Mouse (Mus musculus) gastrocnemius, postnatal 14 days (tissue): ENCODE measurements at regions not wholly inside any gene's neighbourhood (a gene's known extent, or its start where the extent isn't known, plus 50 kb on each side); places are given as distances from the start of the nearest gene placed in this dataset.

Source experiments
- DNase-seq: peaks from one replicate; pipeline ENCODE4 v3.0.0; 2021; ENCODE audit warnings: mixed read lengths
- intact Hi-C: fragments of 180-260 bp; cut with DNase I; formaldehyde crosslinking; loops from one replicate; pipeline ENCODE4 v1.15.1; 2025; ENCODE audit warnings: low total_unique reads

DNA sequence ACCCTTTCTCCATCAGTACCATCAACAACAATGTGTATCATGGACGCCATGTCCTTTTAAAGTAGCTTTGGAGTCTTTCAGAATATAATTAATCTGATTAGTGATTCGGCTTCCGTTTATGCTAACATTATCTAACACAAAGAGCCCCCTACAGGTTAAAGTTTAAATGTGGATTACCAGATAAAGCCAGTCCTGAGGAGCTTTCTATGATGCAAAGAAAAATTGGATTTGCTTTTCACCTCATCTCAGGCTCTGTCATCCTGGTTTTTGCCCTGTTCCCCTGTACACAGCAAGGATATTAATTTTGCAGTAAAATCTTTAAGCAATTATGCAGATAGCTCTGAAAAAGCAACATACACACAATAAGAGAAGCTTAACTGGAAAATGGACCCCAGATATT, 412.7 kb upstream of the Tbc1d2b start:
- intact Hi-C loops, result no loop called here
- DNase-seq, result no peak

DNA sequence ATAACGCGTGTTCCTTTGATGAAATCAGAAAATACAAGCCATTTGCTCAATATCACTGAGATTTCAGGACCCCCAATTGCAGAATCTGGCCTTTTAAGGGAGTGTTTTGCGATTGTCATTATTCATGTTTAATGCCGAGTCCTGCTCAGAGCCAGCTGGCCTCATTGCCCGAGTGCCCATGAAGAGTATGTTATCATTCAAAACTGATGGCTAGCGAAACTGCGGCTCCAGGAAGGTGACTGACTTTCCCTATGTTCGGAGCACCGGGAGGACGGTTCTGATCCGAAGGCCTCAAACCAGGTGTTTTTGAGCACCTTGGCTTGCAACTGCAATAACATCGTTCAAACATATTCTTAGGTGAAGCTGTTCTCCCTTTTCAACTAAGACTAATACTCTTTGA, 419.5 kb upstream of the Tbc1d2b start:
- intact Hi-C loops, result no loop called here
- DNase-seq, result no peak

DNA sequence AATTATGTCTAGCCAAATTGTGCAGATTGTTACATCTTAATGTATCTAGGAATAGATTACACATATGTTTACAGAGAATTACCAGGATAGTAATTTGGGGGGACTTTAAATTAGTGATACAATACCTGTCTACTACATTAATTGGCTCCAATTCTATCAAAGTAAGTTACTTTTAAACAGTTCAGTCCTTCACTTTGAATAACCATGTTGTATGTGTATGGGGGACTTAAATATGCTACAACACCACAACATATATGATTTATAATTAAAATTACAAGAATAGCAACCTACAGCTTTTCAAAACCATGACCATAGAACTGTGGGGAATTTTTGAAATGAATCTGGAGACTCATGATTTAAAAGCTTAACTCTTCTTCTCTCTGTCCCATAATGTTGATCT, 420.5 kb upstream of the Tbc1d2b start:
- intact Hi-C loops, result no loop called here
- DNase-seq, result no peak

DNA sequence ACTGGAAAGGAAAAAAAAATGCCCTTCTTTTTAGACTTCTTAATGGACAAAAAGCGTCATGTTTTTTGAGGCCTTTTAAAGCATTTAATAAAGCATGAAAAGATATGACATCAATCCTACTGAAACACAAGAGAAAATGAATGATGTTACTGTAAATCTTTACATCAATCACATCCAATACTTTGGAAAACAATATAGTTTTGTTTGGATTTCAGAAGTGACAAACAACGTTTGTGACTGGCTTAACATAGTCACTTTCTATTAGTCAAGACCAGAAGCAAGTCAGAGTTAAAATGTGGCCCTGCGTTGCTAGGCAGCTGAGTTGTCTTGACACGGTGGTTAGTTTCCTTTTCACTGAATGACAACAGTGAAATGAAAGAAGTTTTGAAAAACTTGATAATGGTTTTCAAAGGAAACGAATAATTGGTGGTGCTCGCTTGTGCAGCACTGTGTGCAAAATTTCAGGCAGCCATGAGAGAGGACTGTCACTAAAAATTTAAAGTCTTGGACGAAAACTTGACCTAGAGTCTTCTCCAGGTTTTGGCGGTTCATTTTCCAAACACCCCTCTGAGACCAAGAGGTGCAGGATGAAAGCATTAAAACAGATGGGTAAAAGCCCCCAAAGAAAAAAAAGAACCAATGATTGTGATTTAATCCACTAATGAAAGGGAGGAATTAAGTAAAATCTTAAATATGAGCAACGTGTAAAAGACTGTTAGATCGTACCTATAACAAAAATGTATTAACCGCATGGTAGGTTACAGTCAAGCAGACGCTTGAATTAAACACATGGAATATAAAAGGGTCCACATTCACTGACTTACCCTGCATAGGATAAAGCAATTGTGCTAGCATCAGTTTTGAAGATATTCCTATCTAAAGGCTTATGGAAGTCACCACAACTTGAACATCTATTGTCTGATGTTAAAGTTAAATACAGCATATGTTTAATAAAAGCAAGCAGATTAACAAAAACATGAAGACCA, 421.4 kb upstream of the Tbc1d2b start:
- intact Hi-C loops, result no loop called here
- DNase-seq, result no peak

DNA sequence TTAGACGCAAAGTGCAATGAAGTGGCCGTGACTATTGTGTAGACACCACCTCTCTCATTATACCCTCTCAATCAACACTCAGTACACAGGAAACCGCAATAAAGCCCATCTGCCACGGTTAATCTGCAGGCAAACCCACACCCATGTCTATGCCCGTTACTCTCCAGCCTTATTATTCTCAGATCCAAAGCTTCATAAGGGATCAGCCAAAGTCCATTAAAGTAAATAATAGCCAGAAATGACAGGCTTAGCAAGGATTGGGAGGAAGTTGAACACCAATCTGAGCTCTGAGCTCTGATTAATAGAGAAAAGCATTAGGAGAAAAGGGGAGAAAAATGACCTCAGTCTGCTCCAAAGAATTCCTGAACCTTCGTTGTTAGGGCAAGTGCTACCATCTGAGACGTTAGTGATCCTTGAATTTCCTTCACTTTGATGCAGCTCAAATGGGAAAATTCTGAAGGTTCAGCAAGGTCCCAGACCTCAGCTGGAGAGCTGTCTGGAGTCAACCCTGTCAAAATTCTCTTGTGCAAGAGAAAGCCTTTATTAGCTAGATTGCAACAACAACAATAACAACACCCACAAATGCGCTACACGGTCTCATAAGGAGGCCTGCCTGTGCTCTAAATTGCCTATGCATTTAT, 422.5 kb upstream of the Tbc1d2b start:
- intact Hi-C loops, result no loop called here
- no peak for DNase-seq

DNA sequence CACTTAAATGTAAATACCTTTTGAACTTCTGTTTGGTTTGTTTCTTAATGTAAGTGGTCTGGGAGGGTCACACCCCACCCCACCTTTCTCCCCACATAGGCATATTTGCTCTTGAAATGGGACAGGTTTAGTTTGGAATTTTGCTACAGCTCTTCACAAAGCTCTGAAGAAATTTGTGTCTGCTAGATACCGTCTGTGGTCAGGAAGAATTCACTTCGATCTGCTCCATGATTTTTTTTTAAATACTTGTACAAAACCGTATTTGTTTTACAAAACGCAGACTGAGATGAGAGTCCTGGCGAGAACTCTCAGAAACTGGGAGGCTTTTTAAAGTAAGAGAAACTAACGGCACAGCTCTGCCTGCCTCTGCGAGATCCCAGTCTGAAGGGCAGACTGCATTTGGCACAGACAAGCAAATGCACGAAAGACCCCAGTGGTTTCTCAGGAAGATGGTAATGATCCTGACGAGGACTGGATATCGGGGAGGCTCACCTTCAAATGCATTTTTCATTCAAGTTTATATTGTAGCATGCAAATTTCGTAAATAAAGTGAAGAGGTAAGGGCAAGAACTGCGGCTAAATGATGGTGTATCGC, 423.5 kb upstream of the Tbc1d2b start:
- no peak for DNase-seq
- intact Hi-C loops, result no loop called here

DNA sequence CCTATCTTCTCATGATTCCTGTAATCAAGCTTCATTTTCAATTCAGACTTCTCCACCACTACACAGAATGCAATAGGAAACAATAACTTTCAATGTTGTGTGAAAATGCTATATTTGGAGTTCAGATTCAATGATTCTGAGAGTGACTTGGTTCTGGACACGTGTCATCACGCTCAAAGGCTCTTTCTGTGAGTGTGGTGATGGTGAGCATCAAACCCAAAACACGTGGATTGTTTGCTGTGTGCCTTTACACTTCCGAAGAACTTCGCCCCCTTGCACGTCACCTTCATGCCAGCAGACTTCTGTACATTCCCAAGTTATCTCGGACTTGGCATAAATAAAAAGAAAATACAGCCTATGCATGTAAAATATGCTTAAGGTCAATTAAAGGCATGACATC, 425.1 kb upstream of the Tbc1d2b start:
- intact Hi-C loops, result no loop called here
- DNase-seq, result no peak

DNA sequence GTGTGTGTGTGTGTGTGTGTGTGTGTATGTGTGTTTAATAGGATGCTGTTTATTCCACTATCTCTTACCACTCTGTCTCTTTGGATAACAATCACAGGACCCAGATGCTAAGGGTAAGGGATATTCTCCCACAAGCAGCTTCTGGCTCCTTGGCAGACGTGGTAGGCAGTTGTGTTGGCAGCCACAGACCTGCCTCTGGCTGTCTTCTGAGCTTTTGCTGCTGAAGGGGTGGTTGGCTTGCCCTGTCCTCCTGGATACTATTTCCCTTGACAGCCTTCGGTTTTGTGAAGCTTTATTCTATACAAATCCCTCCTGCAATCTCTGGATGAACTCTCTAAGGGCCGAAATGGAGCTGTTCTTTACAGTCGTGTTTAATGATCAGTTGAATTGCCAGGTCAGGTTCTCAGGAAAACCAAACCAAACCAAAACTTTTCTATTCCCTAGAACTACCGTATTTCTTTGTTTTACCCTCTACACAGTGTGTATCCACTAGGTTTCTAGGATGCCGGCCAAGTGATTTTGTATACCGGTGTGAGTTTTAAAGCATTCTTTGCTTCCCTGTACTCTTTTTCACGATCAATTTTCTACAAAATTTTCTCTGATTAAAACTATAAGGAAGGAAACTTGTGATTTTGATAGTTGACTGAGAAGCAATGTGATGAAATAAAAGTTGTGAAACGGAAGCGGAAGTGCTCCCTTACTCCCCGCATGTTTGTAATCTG, 426.8 kb upstream of the Tbc1d2b start:
- intact Hi-C loops, result no loop called here
- DNase-seq, result no peak

DNA sequence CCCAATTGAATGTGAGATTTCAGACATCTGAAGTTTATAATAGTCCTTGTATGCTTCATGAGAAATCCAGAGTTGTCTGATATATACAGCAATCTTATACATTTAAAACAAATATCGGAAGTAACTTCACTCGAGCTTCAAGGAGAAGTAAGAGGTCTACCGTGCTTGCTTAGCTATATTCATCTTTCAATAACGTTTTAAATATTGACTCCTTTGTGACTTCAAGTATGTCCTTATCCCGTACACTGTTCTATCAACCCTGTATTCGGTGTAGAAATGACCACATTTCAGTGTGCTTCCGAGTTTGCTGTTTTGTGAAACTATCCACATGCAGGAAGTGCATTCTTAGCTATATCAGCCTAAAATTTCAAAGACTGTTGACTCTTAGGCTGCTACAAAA, 427.8 kb upstream of the Tbc1d2b start:
- intact Hi-C loops, result no loop called here
- DNase-seq, result no peak

DNA sequence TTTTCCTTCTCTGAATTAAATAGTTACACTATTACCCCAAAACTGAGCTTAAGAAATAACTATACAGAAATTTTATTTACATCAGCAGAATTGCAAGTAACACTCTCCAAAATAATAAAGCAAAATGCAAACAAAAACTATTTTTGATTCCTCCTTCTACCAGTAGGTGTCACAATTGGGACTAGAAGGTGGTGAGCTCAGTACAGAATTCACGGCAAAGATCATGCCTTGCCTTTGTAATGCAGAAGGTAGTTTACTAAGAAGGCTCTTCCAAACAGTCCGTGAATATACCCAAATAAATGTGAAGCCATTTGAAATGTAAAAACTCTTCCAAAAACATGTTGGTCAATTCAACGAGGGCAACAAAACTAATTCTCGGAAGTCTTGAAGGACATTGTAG, 428.5 kb upstream of the Tbc1d2b start:
- DNase-seq, result no peak
- intact Hi-C loops, result no loop called here

DNA sequence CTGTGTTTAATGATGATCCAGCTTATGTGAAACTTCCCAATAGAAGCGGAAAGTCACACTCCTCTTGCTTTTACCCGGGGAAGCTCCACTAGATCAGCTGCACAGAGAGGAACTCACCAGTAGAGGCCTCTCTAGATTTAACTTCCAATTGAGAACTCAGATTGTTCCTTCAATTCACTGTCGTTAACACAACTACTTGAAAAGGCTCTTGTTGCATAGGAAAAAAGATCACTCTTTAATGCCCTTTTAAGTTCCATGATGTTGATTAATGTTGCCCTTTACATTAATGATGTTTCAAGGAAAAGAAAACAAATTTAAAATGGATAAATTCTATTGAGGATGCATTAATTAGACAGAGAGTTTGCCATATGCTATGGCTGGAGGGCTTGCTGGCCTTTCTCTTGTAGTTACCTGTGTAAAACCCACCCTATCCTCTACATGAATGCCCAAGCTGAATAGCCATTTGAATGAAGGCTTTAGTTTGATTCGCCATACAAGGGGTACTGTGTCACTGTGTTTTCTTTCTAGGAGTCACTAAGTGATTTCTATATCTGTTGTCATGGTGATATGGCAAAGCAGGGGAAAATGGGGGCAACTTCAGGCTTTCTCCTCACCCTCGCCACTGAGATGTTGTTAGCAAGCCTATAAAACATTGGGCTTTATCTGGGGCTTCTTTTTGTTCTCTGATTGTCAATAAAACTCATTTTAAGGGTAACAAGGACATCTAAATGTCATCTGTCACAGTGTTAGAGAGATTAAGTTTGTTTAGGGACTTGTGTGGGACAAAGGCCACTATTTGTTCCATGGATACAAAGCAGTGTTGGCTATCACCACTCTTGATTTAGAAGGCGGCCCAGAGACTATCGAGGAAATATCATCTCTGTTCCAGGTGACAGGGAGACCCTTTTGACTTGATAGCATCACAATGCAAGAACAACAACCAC, 429.9 kb upstream of the Tbc1d2b start:
- intact Hi-C loops, result no loop called here
- DNase-seq, result no peak

DNA sequence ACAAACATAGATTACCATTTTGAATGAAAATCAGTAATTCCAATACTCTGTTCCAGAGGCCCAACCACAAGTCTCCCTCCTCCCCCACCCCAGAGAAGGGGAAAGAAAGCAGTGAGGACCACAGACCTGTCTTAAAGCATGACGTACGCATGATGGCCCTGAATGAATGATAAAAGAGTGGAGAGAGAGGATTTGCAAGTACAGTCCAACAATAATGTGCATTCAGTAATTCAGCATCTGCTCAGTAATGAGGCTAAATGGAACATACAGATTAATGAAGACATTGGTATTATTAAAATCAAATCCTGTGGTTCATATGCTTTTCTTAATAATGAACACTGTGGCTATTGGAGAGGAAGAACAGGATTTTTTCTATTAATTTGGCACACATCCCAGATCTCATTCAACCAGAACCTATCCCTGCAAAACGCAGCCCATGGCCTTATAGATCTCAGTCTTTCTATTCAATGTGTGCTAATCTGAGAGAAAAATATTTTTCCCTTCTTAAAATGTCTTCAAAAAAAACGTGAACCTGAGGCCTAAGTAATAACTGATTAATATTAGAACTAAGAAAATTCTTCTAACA, 430.7 kb upstream of the Tbc1d2b start:
- no peak for DNase-seq
- intact Hi-C loops, result no loop called here

DNA sequence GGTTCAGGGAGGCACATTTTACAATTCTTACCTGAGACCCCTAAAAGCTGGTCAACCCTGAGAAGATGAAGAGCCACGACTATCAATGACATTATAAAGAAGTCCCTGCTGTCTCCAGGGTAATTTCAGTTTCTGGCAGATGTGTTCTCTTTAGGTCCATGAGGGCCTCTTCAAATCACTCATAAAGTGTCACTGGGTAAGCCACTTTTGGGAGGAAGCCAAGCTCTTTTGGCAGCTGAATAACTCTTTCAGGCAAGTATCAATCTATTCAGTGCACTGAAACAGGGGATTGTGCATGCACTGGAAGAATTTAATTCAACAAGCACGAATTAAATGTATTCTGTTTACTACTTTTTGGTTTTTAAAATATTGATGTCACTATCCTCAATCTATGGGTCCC, 443.1 kb upstream of the Tbc1d2b start:
- intact Hi-C loops, result no loop called here
- no peak for DNase-seq

DNA sequence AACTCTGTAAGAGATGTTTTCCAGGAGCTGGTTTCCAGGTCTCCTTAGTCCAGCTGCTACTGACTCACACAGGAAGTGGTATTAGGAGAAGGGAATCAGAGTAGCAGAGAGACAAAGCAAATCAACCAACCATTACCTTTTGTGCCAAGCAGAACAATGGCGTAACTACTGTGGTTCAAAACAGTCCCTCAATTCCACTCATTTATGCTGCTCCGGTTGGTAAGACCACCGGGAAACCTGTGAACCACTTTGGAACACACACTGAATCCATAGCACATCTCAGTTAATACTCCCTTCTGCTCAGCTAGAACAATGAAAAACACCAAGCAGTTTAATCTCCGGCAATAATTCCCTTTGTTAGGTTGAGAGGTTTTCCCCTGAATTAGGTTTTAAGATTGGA, 460.8 kb upstream of the Tbc1d2b start:
- DNase-seq, result no peak
- intact Hi-C loops, result no loop called here

DNA sequence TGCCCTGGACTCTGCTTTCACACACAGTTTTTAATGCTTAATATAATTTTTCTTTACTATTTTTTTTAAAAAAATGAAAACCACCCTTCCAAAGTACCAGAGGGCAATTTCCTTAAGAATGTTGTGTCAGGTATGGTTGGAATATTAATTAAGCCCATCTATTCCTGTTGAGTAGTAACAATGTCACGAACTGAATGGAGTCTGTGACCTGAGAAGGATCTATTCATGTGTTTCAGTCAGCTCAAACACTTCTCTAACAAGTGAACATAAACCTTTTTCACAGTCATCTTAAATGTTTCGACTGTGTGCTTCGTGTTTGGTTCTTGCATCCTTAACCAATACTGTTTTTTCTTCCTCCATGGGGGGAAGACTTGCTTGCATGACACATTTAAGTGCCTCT, 486.6 kb upstream of the Tbc1d2b start:
- DNase-seq, result no peak
- intact Hi-C loops, result no loop called here

DNA sequence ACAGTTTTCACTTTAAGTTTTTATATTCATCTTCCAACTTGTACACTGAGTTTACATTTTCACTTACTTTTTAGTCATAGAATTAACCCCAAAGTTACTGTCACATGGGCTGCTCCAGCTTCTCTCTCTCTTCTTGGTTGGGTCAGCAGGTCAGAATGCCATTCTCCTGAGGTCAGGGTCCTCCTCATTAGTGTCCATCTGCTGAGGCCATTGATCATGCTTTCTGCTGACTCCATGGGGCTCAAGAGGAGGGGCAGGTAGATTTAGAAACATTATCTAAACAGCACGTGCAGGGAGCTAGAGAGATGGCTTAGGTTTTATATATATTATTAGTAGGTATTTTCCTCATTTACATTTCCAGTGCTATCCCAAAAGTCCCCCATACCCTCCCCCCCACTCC, 503.7 kb upstream of the Tbc1d2b start:
- no peak for DNase-seq
- intact Hi-C loops, result no loop called here

DNA sequence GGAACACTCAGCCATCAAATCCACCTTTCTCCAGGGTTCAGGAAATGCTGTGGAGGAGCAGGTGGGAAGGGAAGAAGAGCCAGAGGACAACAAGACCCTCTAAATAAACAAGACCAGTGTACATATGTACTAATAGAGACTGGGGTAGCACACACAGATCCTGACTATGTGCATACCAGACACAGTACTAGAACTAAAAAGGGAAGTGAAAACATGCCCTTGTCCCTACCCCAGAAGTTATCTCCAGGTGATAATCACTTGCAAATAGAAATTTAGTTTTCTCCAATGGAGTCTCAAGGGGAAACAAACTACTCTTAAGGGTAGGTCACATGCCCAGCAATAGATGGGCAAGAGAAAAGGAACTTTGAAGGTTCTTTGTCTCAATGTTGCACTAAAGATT, 518.9 kb upstream of the Tbc1d2b start:
- DNase-seq, result no peak
- intact Hi-C loops, result no loop called here

DNA sequence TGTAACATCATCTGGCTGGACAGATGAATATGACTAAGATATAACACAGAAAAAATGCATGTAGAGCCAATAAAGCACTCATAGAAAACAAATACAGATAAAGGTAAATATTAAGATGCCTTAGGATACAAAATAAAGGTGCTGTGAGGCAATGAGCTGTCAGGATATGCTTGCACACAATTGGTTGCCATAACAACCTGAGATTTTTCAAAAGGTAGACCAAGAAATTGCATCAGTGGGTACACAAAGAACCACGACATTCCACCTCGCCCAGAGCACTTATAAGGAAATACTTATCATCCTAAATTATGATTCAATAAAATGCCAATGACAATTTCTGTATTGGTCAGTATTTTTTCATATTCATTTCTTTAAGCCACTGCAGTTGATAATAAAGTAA, 521.3 kb upstream of the Tbc1d2b start:
- no peak for DNase-seq
- intact Hi-C loops, result no loop called here

DNA sequence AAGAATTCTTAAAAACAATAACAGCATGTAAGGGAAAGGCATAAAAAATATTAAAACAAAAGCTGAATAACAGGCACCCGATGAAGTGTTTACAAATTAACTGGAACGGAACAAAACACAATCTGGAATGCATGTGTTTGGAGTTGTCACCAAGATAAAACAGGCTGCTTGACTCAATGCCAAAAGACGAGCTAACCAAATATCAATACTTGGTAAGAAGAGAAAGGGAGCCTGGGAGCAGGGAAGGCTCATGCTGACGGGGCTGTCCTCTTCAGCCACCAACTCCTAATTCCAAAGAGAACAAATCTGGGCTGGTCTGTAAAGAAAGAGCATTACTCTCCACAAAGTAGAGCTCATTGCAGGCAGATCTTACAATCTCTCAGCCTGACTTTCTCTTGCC, 545.4 kb upstream of the Zic4 start:
- intact Hi-C loops, result no loop called here
- DNase-seq, result no peak
